Comparison of ENCODE assay signal across 17 mouse cellular contexts in the genomic region with DNA sequence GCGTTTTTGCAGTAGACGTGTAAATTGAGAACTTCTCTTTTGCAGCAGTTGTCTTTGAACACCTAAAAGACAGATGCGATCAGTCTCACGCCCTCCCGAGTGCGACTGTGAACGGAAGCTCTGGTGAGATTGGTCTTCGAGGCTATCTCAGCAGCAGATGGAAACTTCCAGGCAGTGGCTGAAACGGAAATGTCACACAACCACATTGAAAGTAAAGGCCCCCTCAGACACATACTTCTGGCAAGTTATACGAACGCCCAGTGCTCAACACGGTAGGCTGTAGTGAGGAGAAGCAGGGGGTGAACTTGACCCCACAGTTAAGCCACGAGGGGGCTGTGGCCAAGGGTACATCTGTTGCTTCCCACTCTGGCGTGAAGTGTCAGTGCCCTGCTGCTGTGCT. TPM values are rescaled to one million over a fixed set of nuclear protein-coding genes. Genes with fewer than 3 reads are reported as not detected.
DNase-seq lines count a peak whose midpoint lies in the region; ATAC-seq and TF ChIP-seq lines count a peak whose summit lies in the region.
"Had no signal": no experiment of that assay in that cellular context is flagged by ENCODE, and none has a peak within 500 bp of the region (broad histone marks: within the 10 kb centered on the region; RNA-seq: fewer than 3 reads in every experiment).

No protein-coding gene starts in this region.

- 74% methylated on average over 14 of the region's 14 CpGs for WGBS in heart, embryonic 14.5 days
- 67% methylated on average over 14 of the region's 14 CpGs for WGBS in heart, adult 2 months
- WGBS in stomach, embryonic 16.5 days = 90% methylated on average over 14 of the region's 14 CpGs
- WGBS in stomach, postnatal 0 days = 89% methylated on average over 14 of the region's 14 CpGs
- 90% methylated on average over 14 of the region's 14 CpGs for WGBS in hindbrain, embryonic 12.5 days

- no peak for DNase-seq in heart, adult 2 months
- no peak for DNase-seq in stomach, postnatal 0 days (ENCODE audit: low spot score)
- DNase-seq in induced T-regulatory cell, adult 2 months (ENCODE audit: low read depth) = peak; percentile 70
- DNase-seq in gastrocnemius, adult 2 months = no peak
- DNase-seq: adrenal gland, adult 2 months; cerebellum, adult 11-12 months; cerebellum, postnatal 36 days; gastrocnemius, postnatal 36 days; kidney, postnatal 25 days; lung, postnatal 10 days had no signal

- no peaks in the 10 kb centered on the region for H3K79me2 ChIP-seq in heart, adult 2 months (replicated peaks; ENCODE audit: control insufficient read depth, insufficient read depth, low read length)

- TF ChIP-seq POLR2A in heart, adult 2 months (IDR thresholded peaks at IDR 0.05; ENCODE audit: insufficient read depth, low read depth, low read length) = no peak

- intact Hi-C loops in heart, adult 2 months (cut with DNase I) = loop anchor here (2.0 kb wide), 1 partner anchor 30 kb away; a partner anchor contains a TSS
- intact Hi-C loops in gastrocnemius, adult 2 months (cut with DNase I) = no loop called here

- no peak overlapping the region for H3K9ac ChIP-seq in heart, embryonic 14.5 days (ENCODE audit: low read length)
- H3K9ac ChIP-seq in heart, adult 2 months (ENCODE audit: low read depth, low read length) = no peak overlapping the region
- no peak overlapping the region for H3K9ac ChIP-seq in stomach, embryonic 16.5 days (ENCODE audit: low read length)
- no peak overlapping the region for H3K9ac ChIP-seq in stomach, postnatal 0 days (ENCODE audit: low read length)
- H3K9ac ChIP-seq in hindbrain, embryonic 12.5 days = no peak overlapping the region
- H3K9ac ChIP-seq: hindbrain, embryonic 13.5 days; limb, embryonic 15.5 days had no signal

- no peak for TF ChIP-seq EP300 in heart, adult 2 months (IDR thresholded peaks at IDR 0.05; ENCODE audit: insufficient read depth, low read depth, low read length)
- no peak for TF ChIP-seq EP300 in stomach, postnatal 0 days (optimal IDR thresholded peaks at IDR 0.05)

- H3K36me3 ChIP-seq in heart, embryonic 14.5 days (ENCODE audit: control insufficient read depth, insufficient read depth, low read length) = peaks cover 60% of the 10 kb centered on the region
- peaks cover 2% of the 10 kb centered on the region; the same call in 1 of the 2 replicates for H3K36me3 ChIP-seq in heart, adult 2 months (ENCODE audit: control insufficient read depth, insufficient read depth, low read length)
- peaks cover 30% of the 10 kb centered on the region for H3K36me3 ChIP-seq in stomach, embryonic 16.5 days (ENCODE audit: control insufficient read depth, insufficient read depth, low read length)
- H3K36me3 ChIP-seq in stomach, postnatal 0 days (ENCODE audit: control insufficient read depth, insufficient read depth, low read length) = peaks cover 37% of the 10 kb centered on the region
- no peaks in the 10 kb centered on the region for H3K36me3 ChIP-seq in hindbrain, embryonic 12.5 days
- H3K36me3 ChIP-seq: hindbrain, embryonic 13.5 days had no signal

- H3K27ac ChIP-seq in heart, embryonic 14.5 days (replicated peaks in 1 of 2; ENCODE audit: control insufficient read depth in 1 of 2, insufficient read depth in 1 of 2, low read depth in 2 of 2, low read length in 2 of 2) = peak overlapping the region; percentile 69 to 78
- no peak overlapping the region for H3K27ac ChIP-seq in heart, adult 2 months
- 0 out of 2 replicates have a peak overlapping the region, but pooled peaks have one; percentile 54 for H3K27ac ChIP-seq in stomach, embryonic 16.5 days (ENCODE audit: low read length)
- H3K27ac ChIP-seq in stomach, postnatal 0 days (replicated peaks) = no peak overlapping the region
- H3K27ac ChIP-seq in hindbrain, embryonic 12.5 days = no peak overlapping the region
- H3K27ac ChIP-seq in gastrocnemius, adult 2 months = no peak overlapping the region
- H3K27ac ChIP-seq: hindbrain, embryonic 13.5 days; limb, embryonic 15.5 days had no signal

- no peaks in the 10 kb centered on the region for H3K9me3 ChIP-seq in heart, embryonic 14.5 days (ENCODE audit: control insufficient read depth, low read length)
- H3K9me3 ChIP-seq in stomach, embryonic 16.5 days (replicated peaks; ENCODE audit: control insufficient read depth, low read length) = no peaks in the 10 kb centered on the region; the same call in 1 of the 2 replicates
- no peaks in the 10 kb centered on the region for H3K9me3 ChIP-seq in stomach, postnatal 0 days (ENCODE audit: control insufficient read depth, low read length)
- no peaks in the 10 kb centered on the region for H3K9me3 ChIP-seq in hindbrain, embryonic 12.5 days (replicated peaks)
- H3K9me3 ChIP-seq: hindbrain, embryonic 13.5 days had no signal

- no peak for ATAC-seq in heart, embryonic 14.5 days (ENCODE audit: insufficient number of reproducible peaks, insufficient read depth, low FRiP score, low read depth)
- ATAC-seq in stomach, embryonic 16.5 days (ENCODE audit: insufficient read depth, low FRiP score) = no peak
- ATAC-seq in stomach, postnatal 0 days (ENCODE audit: low FRiP score, low TSS enrichment) = no peak
- no peak for ATAC-seq in hindbrain, embryonic 12.5 days (ENCODE audit: low FRiP score)
- ATAC-seq: forebrain, embryonic 14.5 days; intestine, postnatal 0 days had no signal

- H3K27me3 ChIP-seq in heart, embryonic 14.5 days (ENCODE audit: control insufficient read depth, insufficient read depth, low read length) = no peaks in the 10 kb centered on the region
- no peaks in the 10 kb centered on the region for H3K27me3 ChIP-seq in heart, adult 2 months (ENCODE audit: control insufficient read depth, insufficient read depth, low read length)
- H3K27me3 ChIP-seq in stomach, embryonic 16.5 days (ENCODE audit: control insufficient read depth, insufficient read depth, low read length) = no peaks in the 10 kb centered on the region
- no peaks in the 10 kb centered on the region for H3K27me3 ChIP-seq in stomach, postnatal 0 days (ENCODE audit: control insufficient read depth, insufficient read depth, low read length)
- no peaks in the 10 kb centered on the region for H3K27me3 ChIP-seq in hindbrain, embryonic 12.5 days
- H3K27me3 ChIP-seq: hindbrain, embryonic 13.5 days; limb, embryonic 15.5 days had no signal

- peaks cover 7 to 18% of the 10 kb centered on the region in 2 experiments for H3K4me1 ChIP-seq in heart, embryonic 14.5 days (ENCODE audit: control insufficient read depth in 2 of 2, insufficient read depth in 2 of 2, low read length in 2 of 2)
- peaks cover 3% of the 10 kb centered on the region for H3K4me1 ChIP-seq in heart, adult 2 months (ENCODE audit: control insufficient read depth, insufficient read depth, low read length)
- H3K4me1 ChIP-seq in stomach, embryonic 16.5 days (ENCODE audit: control insufficient read depth, insufficient read depth, low read length) = no peaks in the 10 kb centered on the region
- H3K4me1 ChIP-seq in stomach, postnatal 0 days (replicated peaks; ENCODE audit: control insufficient read depth, insufficient read depth) = 0 out of 2 replicates have a peak, but pooled peaks cover 3% of the 10 kb centered on the region
- H3K4me1 ChIP-seq in hindbrain, embryonic 12.5 days = peaks cover 3% of the 10 kb centered on the region; the same call in 1 of the 2 replicates
- H3K4me1 ChIP-seq: hindbrain, embryonic 13.5 days; limb, embryonic 15.5 days had no signal

- no peak overlapping the region for H3K4me2 ChIP-seq in heart, embryonic 14.5 days (ENCODE audit: low read length)
- H3K4me2 ChIP-seq in stomach, embryonic 16.5 days (ENCODE audit: low read depth, low read length) = no peak overlapping the region
- no peak overlapping the region for H3K4me2 ChIP-seq in stomach, postnatal 0 days (replicated peaks; ENCODE audit: low read depth)
- no peak overlapping the region for H3K4me2 ChIP-seq in hindbrain, embryonic 12.5 days (replicated peaks)
- H3K4me2 ChIP-seq: hindbrain, embryonic 13.5 days; limb, embryonic 15.5 days had no signal

- no peak for TF ChIP-seq CTCF in heart, adult 2 months (IDR thresholded peaks at IDR 0.05)
- no peak for TF ChIP-seq CTCF in stomach, postnatal 0 days (IDR thresholded peaks at IDR 0.05; ENCODE audit: low read depth)
- TF ChIP-seq CTCF in gastrocnemius, adult 2 months (IDR thresholded peaks at IDR 0.05) = no peak

- no peak overlapping the region for H3K4me3 ChIP-seq in heart, embryonic 14.5 days (ENCODE audit: control insufficient read depth in 1 of 2, insufficient read depth in 1 of 2, low read depth in 1 of 2, low read length in 2 of 2)
- no peak overlapping the region for H3K4me3 ChIP-seq in heart, adult 2 months
- no peak overlapping the region for H3K4me3 ChIP-seq in stomach, embryonic 16.5 days (replicated peaks; ENCODE audit: low read length)
- H3K4me3 ChIP-seq in stomach, postnatal 0 days (ENCODE audit: low read depth, low read length) = no peak overlapping the region
- no peak overlapping the region for H3K4me3 ChIP-seq in hindbrain, embryonic 12.5 days
- no peak overlapping the region for H3K4me3 ChIP-seq in gastrocnemius, adult 2 months
- H3K4me3 ChIP-seq: hindbrain, embryonic 13.5 days; limb, embryonic 15.5 days had no signal

RNA-seq across cellular contexts. Expression of a gene that starts 29.7 kb away (rescaled TPM):
- polyA plus RNA-seq in heart, embryonic 14.5 days (2014; fragmentation: Nextera tagmentation; extraction: Ambion mirVana) = 11.0 and 16.9 TPM in 2 replicates
- total RNA-seq in heart, adult 2 months (2021) = 1 to 10 TPM; 3.9 to 4.3 TPM
- polyA plus RNA-seq in heart, adult 2 months (2012; rRNA removed) = 4.4 and 5.1 TPM in 2 replicates
- 31.5 and 35.6 TPM in 2 replicates for polyA plus RNA-seq in stomach, embryonic 16.5 days (2015; fragmentation: Nextera tagmentation; extraction: Ambion mirVana)
- 16.6 and 17.7 TPM in 2 replicates for polyA plus RNA-seq in stomach, postnatal 0 days (2015; fragmentation: Nextera tagmentation; extraction: Ambion mirVana)
- polyA plus RNA-seq in hindbrain, embryonic 12.5 days (2016; fragmentation: Nextera tagmentation; extraction: Ambion mirVana) = 4.1 and 5.3 TPM in 2 replicates
- total RNA-seq in gastrocnemius, adult 2 months (2021) = 1 to 10 TPM; 2.7 to 2.8 TPM

Comparison
In these comparisons a context has a peak if more than half of its experiments do, and no peak if none do; other contexts are left out.
1. H3K27ac ChIP-seq: peak in heart, embryonic 14.5 days (2 of 2) and stomach, embryonic 16.5 days (single experiment); none in heart, adult 2 months (single experiment), stomach, postnatal 0 days (single experiment), hindbrain, embryonic 12.5 days (single experiment) and gastrocnemius, adult 2 months (single experiment).